In the genomic region with DNA sequence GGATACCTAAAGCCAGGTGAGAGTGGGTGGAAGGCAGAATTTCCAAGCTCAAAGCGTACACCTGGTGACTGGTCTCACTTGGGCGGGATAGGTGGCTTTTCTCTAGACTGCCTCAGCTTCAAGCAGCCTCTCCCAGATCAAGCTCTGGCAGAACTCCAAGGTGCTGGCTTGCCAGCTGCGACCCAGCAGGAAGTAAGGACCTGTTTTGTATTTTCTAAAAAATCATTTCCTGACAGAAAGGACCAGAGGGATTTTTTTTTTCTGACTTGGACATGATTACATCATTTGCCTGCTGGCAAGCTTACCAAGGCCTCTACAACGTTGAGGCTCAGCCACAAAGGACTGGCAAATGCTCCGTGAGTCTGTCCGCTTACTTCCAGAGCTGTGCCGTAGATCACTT, we compare ENCODE assay signal across 10 mouse cellular contexts. TPM values are rescaled to one million over a fixed set of nuclear protein-coding genes. Genes with fewer than 3 reads are reported as not detected.
DNase-seq lines count a peak whose midpoint lies in the region; ATAC-seq and TF ChIP-seq lines count a peak whose summit lies in the region.
"Had no signal": no experiment of that assay in that cellular context is flagged by ENCODE, and none has a peak within 500 bp of the region (broad histone marks: within the 10 kb centered on the region; RNA-seq: fewer than 3 reads in every experiment).

No protein-coding gene starts in this region.

- WGBS in forebrain, embryonic 16.5 days: 32% methylated on average over 7 of the region's 7 CpGs
- WGBS in forebrain, embryonic 12.5 days: 64% methylated on average over 7 of the region's 7 CpGs

- peak; percentile 80 to 82 for DNase-seq in cerebellum, postnatal 14 days
- peak; percentile 55 to 65 for DNase-seq in kidney, postnatal 4 days
- no peak for DNase-seq in left cerebral cortex, postnatal 25 days (ENCODE audit: low spot score in 2 of 2)
- DNase-seq in left cerebral cortex, postnatal 14 days (ENCODE audit: low spot score in 2 of 2): no peak
- no peak for DNase-seq in layer of hippocampus, adult 2 months (ENCODE audit: low spot score in 2 of 2)

- no peak for TF ChIP-seq CTCF in C2C12 (IDR thresholded peaks at IDR 0.05; ENCODE audit: control insufficient read depth, insufficient read depth, insufficient read length)
- no peak for TF ChIP-seq CTCF in layer of hippocampus, adult 2 months (conservative IDR thresholded peaks at IDR 0.05)

- no peak overlapping the region for H3K4me3 ChIP-seq in forebrain, embryonic 16.5 days (replicated peaks; ENCODE audit: low read length)
- no peak overlapping the region for H3K4me3 ChIP-seq in forebrain, embryonic 12.5 days (replicated peaks)
- no peak overlapping the region for H3K4me3 ChIP-seq in C2C12 (ENCODE audit: insufficient read depth, poor library complexity, severe bottlenecking)
- no peak overlapping the region for H3K4me3 ChIP-seq in layer of hippocampus, adult 2 months
- H3K4me3 ChIP-seq: embryonic facial prominence, embryonic 12.5 days; limb, embryonic 13.5 days had no signal

- peak; percentile 22; the same call in 1 of the 2 replicates for ATAC-seq in forebrain, embryonic 16.5 days
- ATAC-seq in forebrain, embryonic 12.5 days (ENCODE audit: low FRiP score): no peak

- no peaks in the 10 kb centered on the region for H3K9me3 ChIP-seq in forebrain, embryonic 16.5 days (ENCODE audit: control insufficient read depth, low read length)
- no peaks in the 10 kb centered on the region for H3K9me3 ChIP-seq in forebrain, embryonic 12.5 days
- H3K9me3 ChIP-seq: embryonic facial prominence, embryonic 12.5 days; limb, embryonic 13.5 days had no signal

- no peaks in the 10 kb centered on the region for H3K79me3 ChIP-seq in C2C12 (ENCODE audit: low read depth)

- no peak overlapping the region for H3ac ChIP-seq in C2C12 (ENCODE audit: control insufficient read depth, insufficient read length, low read depth)

- H3K9ac ChIP-seq in forebrain, embryonic 16.5 days (replicated peaks; ENCODE audit: low read depth, low read length): no peak overlapping the region
- H3K9ac ChIP-seq in forebrain, embryonic 12.5 days: no peak overlapping the region
- H3K9ac ChIP-seq: embryonic facial prominence, embryonic 12.5 days; limb, embryonic 13.5 days had no signal

- no peaks in the 10 kb centered on the region for H3K36me3 ChIP-seq in forebrain, embryonic 16.5 days (ENCODE audit: control insufficient read depth, insufficient read depth)
- no peaks in the 10 kb centered on the region for H3K36me3 ChIP-seq in forebrain, embryonic 12.5 days (replicated peaks)
- H3K36me3 ChIP-seq in C2C12 (ENCODE audit: control insufficient read depth, insufficient read depth): no peaks in the 10 kb centered on the region
- H3K36me3 ChIP-seq: embryonic facial prominence, embryonic 12.5 days; limb, embryonic 13.5 days had no signal

- intact Hi-C loops in left cerebral cortex, postnatal 25 days (cut with DNase I): loop anchor here (10.0 kb wide), 2 partner anchors 495 to 685 kb away; no protein-coding TSS in a partner anchor
- intact Hi-C loops in left cerebral cortex, postnatal 14 days (cut with DNase I): loop anchor here (5.0 kb wide), 1 partner anchor 238 kb away; no protein-coding TSS in a partner anchor

- H3K4me2 ChIP-seq in forebrain, embryonic 16.5 days (ENCODE audit: low read length): no peak overlapping the region
- H3K4me2 ChIP-seq in forebrain, embryonic 12.5 days: no peak overlapping the region
- H3K4me2 ChIP-seq: embryonic facial prominence, embryonic 12.5 days; limb, embryonic 13.5 days had no signal

- 0 out of 2 replicates have a peak, but pooled peaks cover 2% of the 10 kb centered on the region for H3K27me3 ChIP-seq in forebrain, embryonic 16.5 days (replicated peaks; ENCODE audit: control insufficient read depth, insufficient read depth, low read length)
- peaks cover 19% of the 10 kb centered on the region for H3K27me3 ChIP-seq in forebrain, embryonic 12.5 days
- no peaks in the 10 kb centered on the region for H3K27me3 ChIP-seq in C2C12 (ENCODE audit: control insufficient read depth, insufficient read depth, insufficient read length)

- no peak overlapping the region for H3K27ac ChIP-seq in forebrain, embryonic 16.5 days (ENCODE audit: low read length)
- no peak overlapping the region for H3K27ac ChIP-seq in forebrain, embryonic 12.5 days
- no peak overlapping the region for H3K27ac ChIP-seq in layer of hippocampus, adult 2 months
- H3K27ac ChIP-seq: embryonic facial prominence, embryonic 12.5 days; limb, embryonic 13.5 days had no signal

- peaks cover 15% of the 10 kb centered on the region for H3K4me1 ChIP-seq in forebrain, embryonic 16.5 days (replicated peaks; ENCODE audit: control insufficient read depth, insufficient read depth, low read length)
- peaks cover 15% of the 10 kb centered on the region for H3K4me1 ChIP-seq in forebrain, embryonic 12.5 days

- no peaks in the 10 kb centered on the region for H3K79me2 ChIP-seq in C2C12 (ENCODE audit: control insufficient read depth, insufficient read depth)

TF ChIP-seq in C2C12, 6 proteins besides CTCF, POLR2A, EP300 and RAD21:
- no peak for TF ChIP-seq MYOG (IDR thresholded peaks at IDR 0.05; ENCODE audit: control insufficient read depth, extremely low read depth, insufficient read length)
- TF ChIP-seq CEBPB (IDR thresholded peaks at IDR 0.05; ENCODE audit: low read depth): peak; percentile 25

RNA-seq across cellular contexts. Expression of a gene that starts 3.5 kb away (rescaled TPM):
- polyA plus RNA-seq in forebrain, embryonic 16.5 days (2015; fragmentation: Nextera tagmentation; extraction: Ambion mirVana): not detected in 2 replicates
- not detected in 2 replicates for polyA plus RNA-seq in forebrain, embryonic 12.5 days (2016; fragmentation: Nextera tagmentation; extraction: Ambion mirVana)
- not detected for polyA plus RNA-seq in C2C12 (2012; fragmentation: generic; extraction: Trizol)
- total RNA-seq in left cerebral cortex, postnatal 25 days (2021): not detected
- total RNA-seq in left cerebral cortex, postnatal 14 days (2021): not detected
- total RNA-seq in layer of hippocampus, adult 2 months (2021): not detected
- polyA plus RNA-seq: embryonic facial prominence, embryonic 12.5 days had no signal

RNA-seq across cellular contexts. Expression of a gene that starts 9.1 kb away (rescaled TPM):
- polyA plus RNA-seq in forebrain, embryonic 16.5 days (2015; fragmentation: Nextera tagmentation; extraction: Ambion mirVana): 0.17 TPM in 1 of 2 replicates, not detected in the other
- polyA plus RNA-seq in forebrain, embryonic 12.5 days (2016; fragmentation: Nextera tagmentation; extraction: Ambion mirVana): not detected in 2 replicates
- polyA plus RNA-seq in C2C12 (2012; fragmentation: generic; extraction: Trizol): 0.66 TPM
- total RNA-seq in left cerebral cortex, postnatal 25 days (2021): not detected
- total RNA-seq in left cerebral cortex, postnatal 14 days (2021): under 1 TPM in 1 of 2 experiments, not detected in 1; 0.49 TPM
- not detected for total RNA-seq in layer of hippocampus, adult 2 months (2021)

RNA-seq across cellular contexts. Expression of a gene that starts 30.8 kb away (rescaled TPM):
- polyA plus RNA-seq in forebrain, embryonic 16.5 days (2015; fragmentation: Nextera tagmentation; extraction: Ambion mirVana): 58.7 and 62.8 TPM in 2 replicates
- 96.0 and 100 TPM in 2 replicates for polyA plus RNA-seq in forebrain, embryonic 12.5 days (2016; fragmentation: Nextera tagmentation; extraction: Ambion mirVana)
- polyA plus RNA-seq in C2C12 (2012; fragmentation: generic; extraction: Trizol): 10.2 TPM
- 10 to 100 TPM; 14.2 to 14.6 TPM for total RNA-seq in left cerebral cortex, postnatal 25 days (2021)
- total RNA-seq in left cerebral cortex, postnatal 14 days (2021): 10 to 100 TPM; 10.7 to 15.7 TPM
- 10 to 100 TPM; 18.3 to 24.4 TPM for total RNA-seq in layer of hippocampus, adult 2 months (2021)

Comparison
In these comparisons a context has a peak if more than half of its experiments do, and no peak if none do; other contexts are left out.
1. DNase-seq: peak in cerebellum, postnatal 14 days (2 of 2) and kidney, postnatal 4 days (2 of 2); none in left cerebral cortex, postnatal 25 days (0 of 2), left cerebral cortex, postnatal 14 days (0 of 2) and layer of hippocampus, adult 2 months (0 of 2).